Mouse (Mus musculus): Measurements from ENCODE around the gene Rbbp4.

DNA sequence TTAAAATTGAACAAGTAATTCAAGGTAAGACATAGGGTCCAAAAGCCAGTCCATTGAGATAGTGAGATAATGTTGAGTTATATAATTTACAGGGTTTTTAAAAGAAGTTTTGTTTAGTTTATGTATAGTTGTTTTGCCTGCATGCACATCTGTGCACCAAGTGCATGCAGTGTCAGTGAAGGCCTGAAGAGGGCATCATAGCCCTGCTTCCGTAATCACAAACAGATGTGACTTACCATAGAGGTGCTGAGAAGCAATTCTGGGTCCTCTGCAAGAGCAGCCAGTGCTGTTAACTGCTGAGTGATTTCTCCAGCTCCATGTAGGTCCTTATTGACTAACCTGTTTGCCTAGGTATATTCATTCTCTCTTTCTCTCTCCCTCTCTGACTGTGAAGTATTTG lies 6.7 kb upstream of the Rbbp4 start:
- no peak for TF ChIP-seq POLR2A (IDR thresholded peaks at IDR 0.05; ENCODE audit: insufficient read depth, low read depth, low read length)
- TF ChIP-seq CTCF (IDR thresholded peaks at IDR 0.05) = peak; percentile 47
